Mouse (Mus musculus) heart, postnatal 0 days (tissue): ENCODE results near the gene Nfkb1. TPM values are rescaled to one million over a fixed set of nuclear protein-coding genes. Genes with fewer than 3 reads are reported as not detected.

Experiments used
- ATAC-seq: fragments of 200-750 bp; cut with Nextera tagmentation; 2 replicates; pipeline ENCODE4 v1.8.0; 2017; ENCODE audit warnings: low read depth, moderate number of reproducible peaks, moderate library complexity; ENCODE audit not compliant: insufficient read depth
- DNase-seq: peaks from one replicate; pipeline ENCODE4 v3.0.0-alpha.2; 2016; ENCODE audit warnings: low spot score
- H3K27ac ChIP-seq: fragments of 300-500 bp; sonication (generic); 2 replicates; pipeline ENCODE4 v1.5.1; 2014; ENCODE audit warnings: low read depth, mild to moderate bottlenecking
- H3K27me3 ChIP-seq: fragments of 300-500 bp; sonication (generic); 2 replicates; pipeline ENCODE4 v1.6.1; 2014; ENCODE audit warnings: low read length, mixed read lengths; ENCODE audit not compliant: control insufficient read depth, insufficient read depth
- H3K36me3 ChIP-seq: fragments of 300-500 bp; sonication (generic); replicated peaks from 2 replicates; pipeline ENCODE4 v1.6.1; 2014; ENCODE audit warnings: low read length, mixed read lengths; ENCODE audit not compliant: control insufficient read depth, insufficient read depth
- H3K4me1 ChIP-seq: fragments of 300-500 bp; sonication (generic); 2 replicates; pipeline ENCODE4 v1.6.1; 2014; ENCODE audit warnings: antibody characterized with exemption; ENCODE audit not compliant: control insufficient read depth, insufficient read depth
- H3K4me2 ChIP-seq: fragments of 300-500 bp; sonication (generic); 2 replicates; pipeline ENCODE4 v1.6.1; 2014; ENCODE audit warnings: low read depth, mild to moderate bottlenecking, low read length, moderate library complexity
- H3K4me3 ChIP-seq: fragments of 300-500 bp; sonication (generic); 2 replicates; pipeline ENCODE4 v1.5.1; 2014; ENCODE audit warnings: low read depth, low read length
- H3K9ac ChIP-seq: fragments of 300-500 bp; sonication (generic); replicated peaks from 2 replicates; pipeline ENCODE4 v1.6.1; 2014; ENCODE audit warnings: low read depth, low read length, mixed read lengths
- H3K9me3 ChIP-seq: fragments of 300-500 bp; sonication (generic); replicated peaks from 2 replicates; pipeline ENCODE4 v1.6.1; 2016; ENCODE audit warnings: low read length; ENCODE audit not compliant: control insufficient read depth
- CTCF ChIP-seq: IDR thresholded peaks from 2 replicates; pipeline ENCODE4 v1.5.1; 2016; ENCODE audit warnings: antibody characterized with exemption, control low read depth, low read depth
- EP300 ChIP-seq: IDR thresholded peaks from 2 replicates; pipeline ENCODE4 v1.6.1; 2016; ENCODE audit warnings: antibody characterized with exemption, low read depth
- WGBS: fragments of 180-500 bp; shearing (Covaris S2); extraction: QIAGEN DNeasy Blood & Tissue Kit; methylation state at CpG from one replicate; pipeline ENCODE4 v1.1.7; 2014; 5-methylcytosine and 5-hydroxymethylcytosine counted together
- polyA plus RNA-seq: library from polyadenylated mRNA; unstranded; fragments of >200 nt; fragmentation: Nextera tagmentation; extraction: Ambion mirVana; gene quantifications from 2 replicates; pipeline ENCODE4 v1.2.1, GENCODE M21; 2015
- total RNA-seq: library from RNA; depleted of rRNA; stranded (reverse); fragments of >200 nt; gene quantifications from 2 replicates; pipeline ENCODE4 v1.2.3, GENCODE M21; 2014; ENCODE audit warnings: low replicate concordance

Nfkb1 gene
- total and polyA plus RNA-seq, 2 experiments from 2014 or later: 12.5 to 61.7 TPM

DNA sequence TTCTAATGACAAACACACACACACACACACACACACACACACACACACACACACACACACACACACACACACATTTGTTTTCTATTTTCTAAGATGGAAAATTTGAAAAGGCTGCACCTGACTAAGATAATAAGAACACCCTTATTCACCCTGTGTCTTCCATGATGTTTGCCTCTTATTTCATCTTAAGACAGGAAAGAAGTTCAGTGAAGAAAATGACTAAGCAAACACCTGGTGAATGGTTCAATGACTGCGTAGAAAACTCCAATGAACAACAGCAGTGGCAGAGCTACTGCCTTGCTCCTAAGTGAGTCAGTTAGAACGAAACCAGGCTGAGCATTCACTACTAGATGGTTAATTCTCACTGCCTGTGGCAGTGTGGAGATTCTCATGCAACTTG lies 30.8 kb upstream of the Nfkb1 start:
- DNase-seq (no peak), ATAC-seq (no peak)
- 88% methylated on average over 2 of the region's 2 CpGs for WGBS
- Histone ChIP-seq H3K9me3 (no peaks in the 10 kb centered on the region), H3K9ac (no peak overlapping the region), H3K36me3 (no peaks in the 10 kb centered on the region), H3K27ac (no peak overlapping the region), H3K4me1 (no peaks in the 10 kb centered on the region), H3K4me3 (no peak overlapping the region), H3K4me2 (no peak overlapping the region), H3K27me3 (no peaks in the 10 kb centered on the region)
- TF ChIP-seq EP300 (no peak), CTCF (no peak)

DNA sequence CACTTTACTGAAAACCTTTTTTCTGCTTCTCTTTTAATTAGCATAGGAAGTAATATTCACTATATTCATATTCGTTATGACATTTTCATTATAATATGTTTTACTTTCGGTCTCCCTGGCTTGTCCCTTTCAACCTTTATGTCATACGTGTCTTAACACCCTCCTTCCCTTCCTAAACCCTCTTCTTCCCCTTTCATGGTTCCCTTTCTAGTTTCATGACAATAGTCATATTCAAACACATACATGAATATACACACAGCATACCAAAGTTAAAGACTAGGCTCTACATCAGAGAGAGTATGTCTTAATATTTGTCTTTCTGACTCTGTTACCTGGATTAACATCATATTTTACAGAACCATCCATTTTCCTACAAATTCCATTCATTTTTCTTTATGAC lies 28.6 kb upstream of the Nfkb1 start:
- no peak for DNase-seq
- Histone ChIP-seq H3K9me3 (no peaks in the 10 kb centered on the region), H3K27me3 (no peaks in the 10 kb centered on the region), H3K27ac (no peak overlapping the region), H3K9ac (no peak overlapping the region), H3K4me2 (no peak overlapping the region), H3K36me3 (no peaks in the 10 kb centered on the region), H3K4me1 (no peaks in the 10 kb centered on the region), H3K4me3 (no peak overlapping the region)
- TF ChIP-seq CTCF: no peak
- no peak for TF ChIP-seq EP300
- 89% methylated on average over 3 of the region's 3 CpGs for WGBS
- ATAC-seq: no peak

DNA sequence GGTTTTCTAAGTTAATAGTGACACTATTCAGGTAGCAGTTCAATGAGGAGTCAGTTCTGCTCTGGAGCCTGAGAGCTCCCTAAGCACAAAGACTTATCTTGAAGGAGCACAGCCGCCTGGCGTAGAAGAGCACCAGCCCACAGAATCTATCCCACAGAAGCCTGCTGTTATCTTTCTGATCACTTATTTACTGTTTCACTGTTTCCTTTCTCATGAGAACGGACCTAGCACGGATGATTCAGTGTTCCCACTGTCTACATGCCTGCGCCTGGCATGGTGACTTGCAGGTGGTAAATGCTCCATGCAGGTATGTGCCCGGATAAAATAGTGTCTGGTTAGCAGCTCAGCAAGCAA lies 27.8 kb upstream of the Nfkb1 start:
- Histone ChIP-seq H3K27me3 (no peaks in the 10 kb centered on the region), H3K27ac (no peak overlapping the region), H3K4me1 (no peaks in the 10 kb centered on the region), H3K4me2 (no peak overlapping the region), H3K4me3 (no peak overlapping the region), H3K36me3 (no peaks in the 10 kb centered on the region), H3K9ac (no peak overlapping the region), H3K9me3 (no peaks in the 10 kb centered on the region)
- no peak for TF ChIP-seq CTCF
- no peak for TF ChIP-seq EP300
- no peak for ATAC-seq
- no peak for DNase-seq
- 58% methylated on average over 6 of the region's 6 CpGs for WGBS

DNA sequence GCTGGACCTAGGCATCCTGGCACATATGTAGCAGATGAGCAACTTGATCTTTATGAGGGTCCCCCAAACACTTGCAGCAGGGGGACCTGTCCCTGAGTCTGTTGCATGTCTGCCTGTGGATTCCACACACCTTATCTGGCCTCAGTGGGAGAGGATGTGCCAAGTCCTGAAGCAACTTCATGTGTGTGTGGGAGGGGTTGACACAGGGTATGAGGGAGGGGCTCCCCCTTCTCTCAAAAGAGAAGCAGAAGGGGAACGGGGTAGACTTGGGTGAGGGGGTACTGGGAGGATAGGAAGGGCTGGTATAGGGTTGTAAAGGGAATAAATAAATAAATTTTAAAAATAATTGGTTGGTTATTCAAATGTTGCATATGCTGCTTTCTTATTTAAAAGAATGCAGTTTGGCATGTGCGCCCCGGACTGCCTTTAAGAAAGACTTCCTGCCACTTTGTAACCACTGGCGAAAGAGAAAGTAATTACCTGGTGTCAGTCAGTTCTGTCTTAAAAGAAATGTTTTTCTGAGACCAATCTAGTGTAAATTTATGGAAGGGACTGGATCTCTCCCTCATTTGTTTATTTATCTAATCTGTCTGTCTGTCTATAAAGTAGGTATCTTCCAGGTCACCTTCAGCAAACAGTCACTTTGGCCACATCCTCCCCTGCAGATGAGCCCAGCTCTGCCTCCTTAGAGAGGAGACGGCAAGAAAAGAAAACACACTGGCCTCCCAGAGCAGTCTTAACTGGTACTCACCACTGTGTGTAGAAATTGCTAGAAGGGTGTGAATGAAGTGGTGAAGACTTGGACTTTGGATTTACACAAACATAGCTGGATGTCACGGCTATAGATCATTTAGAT lies 27.2 kb upstream of the Nfkb1 start:
- Histone ChIP-seq H3K4me2 (no peak overlapping the region), H3K36me3 (no peaks in the 10 kb centered on the region), H3K27ac (no peak overlapping the region), H3K9ac (no peak overlapping the region), H3K9me3 (no peaks in the 10 kb centered on the region), H3K4me3 (no peak overlapping the region), H3K4me1 (no peaks in the 10 kb centered on the region), H3K27me3 (no peaks in the 10 kb centered on the region)
- DNase-seq: no peak
- ATAC-seq: no peak
- TF ChIP-seq EP300 (no peak), CTCF (no peak)
- WGBS: 54% methylated on average over 6 of the region's 6 CpGs

DNA sequence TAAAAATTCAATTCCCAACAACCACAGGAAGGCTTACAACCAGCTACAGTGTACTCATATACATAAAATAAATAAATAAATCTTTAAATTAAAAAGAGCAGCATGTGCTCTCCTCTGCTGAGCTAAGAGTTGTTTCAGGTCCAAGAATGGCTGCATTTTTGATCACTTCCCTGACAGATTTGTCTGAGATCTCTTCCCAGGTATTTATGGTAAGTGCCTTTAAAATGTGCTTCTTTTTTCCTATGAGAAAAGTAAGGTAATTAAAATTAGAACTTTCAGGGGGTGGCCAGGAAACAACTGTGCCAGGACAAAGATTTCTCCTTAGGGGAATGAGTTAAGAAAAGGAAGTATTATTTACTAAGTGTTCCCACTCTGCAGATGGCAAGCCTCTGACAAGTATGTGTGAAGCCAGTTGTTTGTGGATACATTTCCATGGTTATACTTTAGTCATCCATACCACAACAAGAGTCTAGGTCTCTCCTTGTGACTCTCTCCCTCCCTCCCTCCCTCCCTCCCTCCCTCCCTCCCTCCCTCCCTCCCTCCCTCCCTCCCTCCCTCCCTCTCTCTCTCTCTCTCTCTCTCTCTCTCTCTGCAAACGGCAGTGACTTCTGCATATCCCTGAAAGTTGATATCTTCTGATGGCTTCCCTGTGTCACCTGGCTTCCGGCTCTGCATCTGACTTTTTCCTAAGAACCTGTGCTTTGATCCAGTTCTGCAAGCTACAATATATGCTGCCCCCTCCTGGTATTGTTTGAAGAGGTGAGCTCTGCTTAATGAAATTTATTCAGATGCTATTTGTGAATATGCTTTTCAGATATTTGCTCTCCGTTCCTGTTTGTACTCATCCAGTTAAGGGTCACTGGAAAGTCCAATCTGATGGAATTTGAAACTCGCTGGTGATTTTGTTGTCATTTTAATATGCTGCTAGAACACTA lies 21.9 kb upstream of the Nfkb1 start:
- H3K27me3 ChIP-seq: no peaks in the 10 kb centered on the region
- H3K4me1 ChIP-seq: no peaks in the 10 kb centered on the region
- no peak overlapping the region for H3K9ac ChIP-seq
- ATAC-seq (no peak), DNase-seq (peak; percentile 53)
- no peak overlapping the region for H3K27ac ChIP-seq
- H3K4me2 ChIP-seq: no peak overlapping the region
- 18% methylated on average over 3 of the region's 4 CpGs for WGBS
- TF ChIP-seq EP300: no peak
- peak; percentile 64 for TF ChIP-seq CTCF
- H3K4me3 ChIP-seq: no peak overlapping the region
- no peaks in the 10 kb centered on the region for H3K9me3 ChIP-seq
- no peaks in the 10 kb centered on the region for H3K36me3 ChIP-seq
